Mouse (Mus musculus): ENCODE results near the gene Egfl6.

DNA sequence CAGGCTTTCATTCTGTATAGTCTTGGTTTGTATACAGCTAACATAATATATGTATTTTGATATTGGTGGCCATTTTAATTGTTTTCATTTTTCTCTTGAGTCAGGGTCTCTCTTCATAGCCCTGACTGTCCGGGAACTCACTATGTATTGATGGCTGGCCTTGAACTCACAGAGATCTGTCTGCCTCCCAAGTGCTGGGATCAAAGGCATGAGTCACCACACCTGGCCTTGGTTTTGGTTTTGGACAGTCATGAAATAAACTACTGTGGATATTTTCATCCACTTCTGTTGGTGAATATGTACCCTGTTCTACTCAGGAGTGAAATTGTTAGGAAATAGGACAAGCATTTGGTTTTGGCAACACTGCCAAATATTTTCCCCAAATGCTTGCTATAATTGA is 68.9 kb downstream of the Egfl6 start:
- no peak for TF ChIP-seq CTCF (IDR thresholded peaks at IDR 0.05; ENCODE audit: insufficient read depth, low read length)
- no peak for TF ChIP-seq POLR2A (IDR thresholded peaks at IDR 0.05; ENCODE audit: borderline replicate concordance, extremely low read depth, low read depth, low read length)
